Mouse (Mus musculus) MEL-GATA-1-ER (cell line): ENCODE results near the gene Prtg.

Source experiments
- DNase-seq: peaks from one replicate; pipeline ENCODE4 v3.0.0-alpha.2; 2012; ENCODE audit warnings: low read depth; ENCODE audit errors: extremely low read depth

The Prtg gene

DNA sequence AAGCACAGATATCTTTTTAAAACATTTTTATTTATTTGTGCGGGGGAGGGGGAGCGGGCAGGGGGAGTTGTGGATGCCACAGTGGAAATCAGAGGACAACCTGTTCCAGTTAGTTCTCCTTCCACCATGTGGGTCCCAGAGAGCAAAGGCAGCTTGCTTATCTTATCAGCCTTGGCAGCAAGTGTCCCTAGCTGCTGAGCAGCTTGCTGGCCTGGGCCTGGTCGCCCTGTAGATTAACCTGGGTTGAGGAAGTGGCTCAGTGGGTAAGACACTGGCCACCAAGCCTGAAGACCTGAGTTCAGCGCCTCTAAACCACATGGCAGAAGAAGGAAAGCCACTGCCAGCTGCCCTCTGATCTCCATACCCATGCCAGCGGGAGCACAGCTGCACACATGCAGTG is 95.9 kb downstream of the Prtg start:
- DNase-seq, result peak; percentile 76

DNA sequence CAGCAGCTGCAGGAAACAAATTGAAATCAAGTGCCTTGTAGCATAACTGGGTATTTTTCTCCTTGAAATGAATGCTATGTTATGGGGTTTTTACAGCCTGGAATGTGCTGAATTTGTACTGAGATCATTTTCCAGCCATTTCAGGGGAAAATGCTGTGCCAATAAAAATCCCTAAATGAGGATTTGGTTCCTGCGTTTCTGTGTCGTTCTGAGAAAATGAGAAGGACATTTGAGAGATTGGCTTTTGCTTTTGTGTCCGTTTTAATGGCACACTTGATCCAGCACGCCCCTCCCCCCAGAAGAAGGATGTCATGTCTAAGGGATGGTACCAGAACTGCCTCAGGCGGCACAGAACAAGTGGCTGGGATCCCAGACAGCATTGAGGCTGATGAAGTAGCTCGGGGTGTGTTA is 100.0 kb downstream of the Prtg start:
- no peak for DNase-seq

DNA sequence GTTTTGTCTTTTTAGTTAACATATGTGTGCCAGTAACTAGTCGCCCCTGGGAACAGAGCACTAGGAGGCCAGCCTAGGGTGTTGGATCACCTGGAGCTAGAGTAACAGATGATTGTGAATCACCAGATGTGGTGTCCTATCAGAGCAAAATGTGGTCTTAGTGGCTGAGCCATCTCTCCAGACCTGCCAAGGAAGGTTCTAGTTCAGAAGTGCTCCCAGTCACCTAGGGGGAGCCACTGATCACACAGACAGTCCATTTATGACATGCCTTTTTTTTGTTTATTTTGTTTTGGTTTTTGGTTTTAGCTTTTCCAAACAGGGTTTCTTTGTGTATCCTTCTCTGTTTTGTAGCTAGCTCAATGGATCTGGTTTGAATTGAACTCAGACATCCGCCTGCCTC is 104.7 kb downstream of the Prtg start:
- no peak for DNase-seq

DNA sequence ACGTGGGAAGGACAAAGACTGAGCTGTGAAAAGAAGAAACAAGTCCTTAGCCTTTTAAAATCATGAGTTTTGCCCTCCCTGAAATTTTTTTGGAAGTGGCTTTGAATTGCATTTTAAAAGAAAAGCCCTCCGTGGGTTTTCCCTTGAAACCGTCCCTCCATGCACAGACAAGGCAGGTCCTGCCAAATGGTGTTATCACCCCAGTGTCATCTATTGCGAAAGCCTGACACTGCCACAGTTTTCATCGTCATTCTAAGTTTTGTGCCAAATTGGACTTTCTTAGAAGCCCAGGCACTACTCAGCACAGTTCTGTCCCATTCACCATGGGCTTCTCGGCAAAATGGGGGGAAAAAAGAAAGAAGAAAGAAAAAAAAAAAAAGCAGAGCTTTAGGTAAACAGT is 106.9 kb downstream of the Prtg start:
- no peak for DNase-seq

DNA sequence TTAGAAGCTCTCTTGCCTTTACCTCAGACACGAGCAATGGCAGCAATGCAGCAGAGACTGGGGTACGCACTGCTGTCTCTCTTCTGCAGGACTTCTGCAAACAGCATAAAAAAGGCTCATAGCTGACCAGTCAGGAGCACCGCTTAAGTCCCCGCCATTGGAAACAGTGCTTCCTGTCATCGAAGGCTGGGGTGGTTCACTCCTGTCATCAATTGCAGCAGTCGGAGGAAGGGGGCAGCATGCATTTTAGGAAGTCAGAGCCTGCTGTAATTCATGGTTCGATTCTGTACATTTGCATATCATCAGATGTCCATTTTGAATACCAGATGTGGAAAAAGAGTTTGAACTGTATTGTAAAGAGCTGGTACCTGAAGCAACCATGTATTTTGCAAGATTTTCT is 109.1 kb downstream of the Prtg start:
- no peak for DNase-seq

DNA sequence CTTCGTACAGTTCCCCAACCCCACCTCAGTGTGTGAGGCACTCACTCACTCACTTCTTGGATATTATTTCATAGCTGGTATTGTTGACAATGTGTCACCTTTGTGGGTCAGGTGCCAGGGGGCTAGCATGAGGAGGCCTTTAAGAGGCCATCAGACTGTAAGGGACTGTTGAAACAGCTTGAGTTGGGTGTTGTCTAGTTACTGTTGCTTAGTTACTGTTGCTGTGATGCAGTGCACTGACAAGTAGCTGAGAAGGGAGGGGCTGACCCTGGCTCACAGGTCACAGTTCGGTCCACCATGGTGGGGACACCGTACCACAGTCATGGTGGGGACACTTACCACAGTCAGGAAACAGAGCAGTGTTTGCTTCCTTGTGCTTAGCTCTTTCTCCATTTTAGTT is 116.4 kb downstream of the Prtg start:
- no peak for DNase-seq

DNA sequence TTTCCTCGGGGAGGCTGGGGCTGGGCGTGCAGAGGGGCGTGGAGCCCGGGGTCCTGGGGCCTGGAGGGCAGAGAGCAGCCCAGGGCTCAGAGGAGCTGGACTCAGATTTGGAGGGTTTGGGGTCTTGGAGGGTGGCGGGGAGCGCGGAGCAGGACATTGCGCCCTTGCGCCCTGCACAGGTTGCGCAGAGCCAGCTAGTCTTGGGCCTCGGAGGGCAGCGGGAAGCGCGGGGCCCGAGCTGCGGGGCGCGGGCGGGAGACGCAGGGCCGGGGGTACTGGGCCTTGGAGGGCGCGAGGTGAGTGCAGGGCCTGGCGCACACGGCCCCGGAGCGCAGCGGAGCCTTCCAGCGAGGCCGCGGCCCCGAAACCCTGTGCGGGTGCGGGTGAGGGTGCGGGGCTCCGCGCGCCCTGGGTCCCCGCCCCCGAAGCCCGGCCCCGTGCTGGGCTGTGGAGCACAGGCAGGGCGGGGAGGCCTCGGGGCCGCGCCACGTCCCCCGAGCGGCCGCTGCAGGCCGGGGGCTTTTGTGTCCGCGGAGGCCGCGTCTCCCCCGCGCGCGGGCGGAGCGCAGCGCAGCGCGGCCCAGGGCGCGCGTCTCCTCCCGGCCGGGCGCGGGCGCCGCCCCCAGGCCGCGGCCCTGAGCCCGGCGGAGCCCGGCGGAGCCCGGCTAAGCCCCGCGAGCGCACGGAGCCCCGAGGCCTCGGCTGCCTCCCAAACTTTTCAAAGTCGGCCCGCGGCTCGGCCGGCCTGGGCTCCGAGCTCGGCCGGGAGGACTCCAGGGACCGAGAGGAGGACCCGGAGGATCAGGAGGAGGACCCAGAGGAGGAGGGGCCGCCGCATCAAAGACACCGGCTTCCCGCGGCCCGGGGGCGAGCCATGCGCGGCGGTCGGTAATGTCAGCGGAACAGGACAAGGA is 118.6 kb downstream of the Prtg start, which contains the start of gene Pygo1:
Gene Pygo1 (plus strand): TSS at position 625 of the 914 bp plus-strand sequence.
- DNase-seq, result no peak

DNA sequence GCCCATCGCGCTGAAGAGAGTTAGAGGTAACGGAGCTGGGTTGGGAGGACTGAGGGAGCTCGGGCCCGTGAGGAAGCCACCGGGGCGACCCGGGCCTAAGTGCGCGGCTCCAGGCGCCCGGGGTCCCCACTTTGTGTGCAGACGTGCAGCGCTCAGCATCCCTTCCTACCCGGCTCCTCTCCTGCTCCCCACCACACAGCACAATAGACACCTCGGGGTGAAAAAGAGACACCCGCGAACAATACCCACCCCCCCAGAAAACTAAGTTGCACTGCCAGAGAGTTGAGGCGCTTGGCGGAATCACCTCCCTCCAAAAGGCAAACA is 119.2 kb downstream of the Prtg start:
- DNase-seq, result no peak

DNA sequence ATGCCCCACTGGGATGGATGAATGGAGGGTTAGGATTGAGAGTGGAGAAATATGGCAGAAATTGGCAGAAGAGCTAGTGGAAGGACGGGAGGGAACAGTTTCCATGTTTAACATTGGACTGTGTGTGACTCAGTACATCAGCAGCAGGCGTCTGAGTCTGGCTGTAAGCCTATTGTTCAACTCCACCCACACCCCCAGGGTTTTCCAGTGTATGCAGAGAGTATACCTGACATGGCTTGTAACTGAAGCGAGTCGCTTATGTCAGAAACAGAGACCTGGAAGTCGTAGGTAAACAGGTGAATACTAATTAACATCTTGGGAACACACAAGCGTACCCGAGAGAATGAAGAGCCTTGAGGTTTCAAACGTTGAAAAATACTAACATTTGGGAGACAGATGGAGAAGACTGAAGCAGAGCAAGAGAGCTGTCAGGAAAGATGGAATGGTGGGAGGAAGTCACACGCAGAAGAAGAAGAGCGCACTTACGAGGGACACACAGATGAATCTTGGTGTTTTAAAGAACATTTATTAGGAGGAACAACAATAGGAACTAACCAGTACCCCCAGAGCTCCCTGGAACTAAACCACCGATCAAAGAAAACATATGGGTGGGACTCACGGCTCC is 124.6 kb downstream of the Prtg start:
- DNase-seq, result no peak

DNA sequence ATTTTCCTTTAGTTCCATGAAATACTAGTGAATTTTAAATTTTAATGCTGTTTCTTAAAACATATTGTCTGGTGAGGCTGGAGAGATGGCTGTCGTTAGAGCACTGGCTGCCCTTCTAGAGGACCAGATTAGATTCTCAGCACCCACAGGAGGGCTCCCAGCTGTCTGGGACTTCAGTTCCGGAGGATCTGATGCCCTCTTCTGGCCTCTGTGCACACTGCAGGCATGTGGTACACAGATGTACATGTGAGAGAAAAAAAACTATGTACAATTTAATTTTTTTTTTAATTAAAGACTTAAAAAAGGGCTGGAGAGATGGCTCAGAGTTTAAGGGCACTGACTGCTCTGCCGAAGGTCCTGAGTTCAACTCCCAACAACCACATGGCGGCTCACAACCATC is 128.6 kb downstream of the Prtg start:
- no peak for DNase-seq

DNA sequence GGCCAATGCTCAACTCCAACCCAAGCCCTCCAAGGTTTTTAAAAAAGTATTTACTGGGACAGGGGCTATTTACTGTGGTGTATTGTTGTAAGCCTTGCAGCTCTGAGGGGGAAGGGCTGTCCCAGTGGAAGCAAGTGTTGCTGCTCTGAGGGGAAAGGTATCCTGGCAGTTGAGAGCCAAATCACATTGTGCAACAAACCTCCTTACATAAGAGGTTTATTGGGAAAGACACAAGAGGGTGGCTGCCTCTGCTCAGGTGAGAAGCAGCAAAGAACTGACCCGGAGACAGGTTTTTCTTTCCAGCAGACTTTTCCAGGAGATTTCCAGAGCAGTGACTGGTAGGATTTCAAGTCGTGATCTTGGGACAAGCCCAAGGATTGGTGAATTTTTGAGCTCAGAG is 129.6 kb downstream of the Prtg start:
- DNase-seq, result no peak

DNA sequence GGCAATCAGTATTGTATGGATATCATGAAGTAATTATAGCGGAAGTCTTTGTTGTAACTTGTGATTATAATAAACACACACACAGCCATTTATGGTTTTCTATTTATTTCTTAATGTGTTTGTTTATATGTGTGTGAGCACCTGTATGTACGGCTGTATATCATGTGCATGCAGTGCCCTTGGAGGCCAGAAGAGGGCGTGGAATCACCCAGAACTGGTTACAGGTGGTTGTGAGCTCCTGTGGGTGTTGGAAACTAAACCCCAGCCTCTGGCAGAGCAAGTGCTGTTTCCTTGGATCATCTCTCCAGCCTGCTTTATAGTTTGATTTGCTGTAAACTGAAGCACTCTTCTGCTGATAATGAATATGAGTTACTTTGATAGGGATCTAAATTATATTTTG is 136.8 kb downstream of the Prtg start:
- DNase-seq, result no peak

DNA sequence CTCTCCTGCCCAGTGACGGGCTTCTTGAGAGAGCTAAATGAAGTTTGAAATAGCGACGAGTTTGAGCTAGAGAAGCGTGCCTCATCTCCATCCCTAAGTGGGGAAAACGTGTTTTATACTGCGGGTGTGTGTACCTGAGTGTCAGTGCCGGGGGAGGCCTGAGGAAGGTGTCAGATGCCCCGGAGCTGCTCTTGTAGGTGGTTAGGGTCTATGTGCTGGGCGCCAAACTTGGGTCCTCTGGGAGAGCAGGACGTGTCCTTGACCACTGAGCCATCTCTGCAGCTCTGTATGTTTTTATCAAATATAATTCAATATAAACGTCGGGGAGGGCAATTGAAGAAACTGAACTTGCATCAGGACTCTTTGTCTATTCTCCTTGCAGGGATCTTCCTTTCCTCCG is 137.6 kb downstream of the Prtg start:
- DNase-seq, result no peak

DNA sequence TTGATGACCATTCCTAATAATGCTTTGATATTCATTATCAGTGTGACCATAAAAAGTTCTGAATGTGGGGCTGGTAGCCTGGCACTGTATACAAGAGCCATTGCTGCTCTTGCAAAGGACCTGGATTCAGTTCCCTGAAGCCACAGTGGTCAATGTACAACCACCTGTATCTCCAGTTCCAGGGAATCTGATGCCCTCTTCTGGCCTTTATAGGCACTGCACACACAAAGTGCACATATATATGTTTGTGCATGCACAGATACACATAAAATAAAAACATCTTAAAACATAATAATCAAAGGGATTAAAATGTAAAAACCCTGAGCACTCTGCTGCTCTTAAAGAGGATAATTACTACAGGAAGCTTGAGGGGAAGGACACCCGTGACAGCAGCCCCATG is 140.3 kb downstream of the Prtg start:
- no peak for DNase-seq

DNA sequence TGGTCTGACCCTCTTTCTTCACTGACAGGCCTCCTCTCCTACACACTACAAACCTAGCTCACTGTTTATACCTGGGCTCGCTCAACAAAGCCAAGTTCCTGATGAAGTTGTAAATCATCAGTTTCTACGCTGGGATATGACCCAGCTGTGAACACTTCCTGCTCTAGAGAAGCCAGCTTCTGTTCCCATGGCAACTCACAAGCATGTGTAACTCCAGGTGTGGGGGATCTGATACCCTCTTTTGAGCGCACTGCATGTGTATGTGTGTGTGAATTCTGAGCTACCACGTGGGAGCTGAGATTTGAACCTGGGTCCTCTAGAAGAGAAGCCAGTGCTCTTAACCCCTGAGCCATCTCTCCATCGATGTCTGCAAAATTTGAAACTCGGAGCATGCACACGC is 142.9 kb downstream of the Prtg start:
- DNase-seq, result no peak

DNA sequence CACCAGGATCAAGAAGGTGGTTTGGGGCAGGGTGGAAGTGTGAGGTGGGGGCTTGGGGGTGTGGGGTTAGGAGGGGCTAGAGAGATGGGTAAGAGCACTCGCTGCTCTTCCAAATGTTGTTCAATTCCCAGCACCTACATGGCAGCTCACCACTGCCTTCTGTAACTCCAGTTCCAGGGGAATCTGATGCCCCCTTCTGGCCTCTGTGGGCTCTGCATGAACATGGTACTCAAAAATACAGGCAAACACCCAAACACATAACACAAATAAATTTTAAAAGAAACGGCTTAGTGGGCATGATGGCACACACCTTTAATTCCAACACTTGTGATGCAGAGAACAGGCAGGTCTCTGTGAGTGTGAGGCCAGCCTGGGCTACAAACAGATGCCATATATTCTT is 148.1 kb downstream of the Prtg start:
- no peak for DNase-seq

DNA sequence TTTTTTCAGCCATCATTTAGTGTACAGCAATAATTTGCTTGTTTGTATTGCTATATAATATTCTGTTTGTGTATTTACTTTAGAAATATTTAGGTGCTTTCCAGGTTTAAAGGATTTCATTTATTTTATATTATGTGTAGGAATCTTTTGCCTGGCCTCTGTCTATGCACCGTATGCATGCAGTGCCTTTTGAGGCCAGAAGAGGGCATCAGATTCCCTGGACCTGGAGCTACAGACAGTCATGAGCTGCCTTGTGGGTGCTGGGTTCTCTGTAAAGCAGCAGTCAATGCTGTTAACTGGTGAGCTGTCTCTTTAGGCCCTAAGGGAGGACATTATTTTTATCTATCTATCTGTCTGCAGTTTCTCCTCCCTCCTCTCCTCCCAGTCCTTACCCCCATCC is 148.9 kb downstream of the Prtg start:
- peak; percentile 46 for DNase-seq

DNA sequence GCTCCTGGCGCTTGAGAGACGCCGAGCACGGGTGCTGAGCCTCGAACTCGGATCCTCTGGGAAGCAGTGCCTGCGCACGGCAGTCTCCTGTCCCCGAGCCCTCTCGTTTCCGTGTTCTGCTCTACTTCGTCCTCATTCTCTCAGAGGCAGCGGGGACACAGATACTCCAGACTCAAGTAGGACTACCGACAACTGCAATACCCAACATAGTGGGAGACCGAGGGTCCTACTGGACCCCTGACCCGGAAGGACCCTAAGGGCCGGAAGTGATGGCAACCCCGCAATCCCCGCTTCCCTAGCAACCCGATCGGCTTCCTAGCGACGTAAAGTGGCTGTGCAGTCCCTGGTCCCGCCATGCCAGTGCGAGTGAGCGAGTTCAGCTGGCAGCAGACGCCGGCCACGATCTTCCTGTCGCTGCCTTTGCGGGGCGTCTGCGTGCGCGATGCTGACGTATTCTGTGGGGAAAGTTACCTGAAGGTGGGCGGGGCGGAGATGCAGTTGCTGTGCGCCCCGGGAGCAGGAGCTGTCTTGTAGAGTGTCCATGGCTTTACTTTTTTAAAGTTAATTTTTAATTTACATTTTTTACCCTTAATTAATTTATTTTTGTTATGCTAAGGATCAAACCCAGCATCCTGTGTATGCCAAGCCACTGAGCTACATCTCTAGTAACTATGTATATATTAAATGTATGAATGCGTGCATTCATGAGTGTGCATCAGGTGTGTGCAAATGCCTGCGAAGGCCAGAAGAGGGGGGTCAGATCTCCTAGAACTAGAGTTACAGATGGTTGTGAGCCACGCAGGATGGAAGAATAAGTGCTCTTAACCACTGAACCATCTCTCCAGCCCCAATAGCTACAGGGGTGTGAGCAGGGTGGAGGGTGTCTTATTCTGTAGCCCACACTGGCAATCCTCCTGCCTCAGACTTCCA is 152.1 kb downstream of the Prtg start, which contains the start of the genes Dyx1c1 and Gm44503:
Gene Dyx1c1 (plus strand): TSS at position 265 of the 930 bp plus-strand sequence.
Gene Gm44503 (plus strand): TSS at position 332 of the 930 bp plus-strand sequence.
- peak; percentile 46 for DNase-seq

DNA sequence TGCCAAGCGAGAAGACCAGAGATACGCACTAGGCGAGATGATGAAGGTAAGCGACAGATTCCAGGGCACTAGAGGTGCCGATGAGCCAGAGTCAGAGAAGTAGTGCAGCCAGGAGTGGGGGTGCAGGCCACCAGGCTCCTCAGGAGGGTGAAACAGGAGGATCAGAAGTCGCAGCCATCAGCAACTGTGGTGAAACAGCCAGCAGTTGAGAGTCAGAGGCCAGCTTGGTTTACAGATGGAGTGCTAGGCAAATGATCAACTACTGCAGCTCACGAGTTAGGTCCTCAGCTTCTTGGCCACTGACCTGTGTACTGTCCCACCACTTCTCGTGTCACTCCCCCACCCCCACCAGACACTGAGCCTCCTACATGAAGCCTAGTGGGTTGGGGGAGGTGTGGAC is 154.7 kb downstream of the Prtg start:
- no peak for DNase-seq

DNA sequence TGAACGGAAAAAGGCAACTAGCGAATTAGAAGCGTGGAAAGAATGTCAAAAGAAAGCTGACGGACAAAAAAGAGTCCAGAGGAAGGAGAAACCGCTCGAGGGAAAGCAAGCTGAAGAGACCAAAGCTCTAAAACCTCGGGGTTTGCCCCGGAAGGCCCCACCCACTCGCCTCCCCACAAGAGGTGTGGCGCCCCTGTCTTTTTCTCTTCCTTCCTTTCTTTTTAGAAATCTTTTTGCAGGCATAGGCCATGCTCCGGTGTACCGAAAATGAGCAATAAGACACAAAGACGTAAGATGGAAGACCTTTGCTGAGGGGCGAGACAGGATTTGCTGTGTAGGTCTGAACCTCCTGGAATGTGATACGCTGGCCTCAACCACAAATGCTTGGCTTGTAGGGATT is 155.3 kb downstream of the Prtg start:
- no peak for DNase-seq
